8 mouse cellular contexts compared by ENCODE assay signal in genomic region chr2:170155089-170155740, GRCm38 (mm10). TPM values are rescaled to one million over a fixed set of nuclear protein-coding genes. Genes with fewer than 3 reads are reported as not detected.
A peak's percentile ranks its signal among the peaks of the same experiment; 100 is the strongest.
DNase-seq lines count a peak whose midpoint lies in the region; ATAC-seq and TF ChIP-seq lines count a peak whose summit lies in the region.

No protein-coding gene starts in this region.

- WGBS in intestine, postnatal 0 days, result 4% methylated on average over 18 of the region's 18 CpGs
- WGBS in liver, embryonic 14.5 days (ENCODE audit: insufficient replicate concordance), result 2% methylated on average over 18 of the region's 18 CpGs
- 3% methylated on average over 18 of the region's 18 CpGs for WGBS in stomach, postnatal 0 days

- TF ChIP-seq EP300 in liver, embryonic 14.5 days (IDR thresholded peaks at IDR 0.05; ENCODE audit: low read depth), result no peak
- TF ChIP-seq EP300 in stomach, postnatal 0 days (optimal IDR thresholded peaks at IDR 0.05), result no peak

- no peaks in the 10 kb centered on the region for H3K4me1 ChIP-seq in intestine, postnatal 0 days (replicated peaks; ENCODE audit: control insufficient read depth, insufficient read depth, low read length)
- H3K4me1 ChIP-seq in liver, embryonic 14.5 days (replicated peaks; ENCODE audit: control insufficient read depth in 2 of 2, insufficient read depth in 2 of 2, low read length in 1 of 2), result peaks cover 48 to 52% of the 10 kb centered on the region in 2 experiments
- H3K4me1 ChIP-seq in stomach, postnatal 0 days (replicated peaks; ENCODE audit: control insufficient read depth, insufficient read depth), result no peaks in the 10 kb centered on the region

- peak; percentile 62 for TF ChIP-seq CTCF in intestine, postnatal 0 days (IDR thresholded peaks at IDR 0.05; ENCODE audit: low read depth)
- peak; percentile 48 for TF ChIP-seq CTCF in liver, embryonic 14.5 days (IDR thresholded peaks at IDR 0.05; ENCODE audit: low read depth)
- peak; percentile 58 for TF ChIP-seq CTCF in stomach, postnatal 0 days (IDR thresholded peaks at IDR 0.05; ENCODE audit: low read depth)

- no peaks in the 10 kb centered on the region for H3K27me3 ChIP-seq in intestine, postnatal 0 days (replicated peaks; ENCODE audit: control insufficient read depth, insufficient read depth, low read length)
- no peaks in the 10 kb centered on the region for H3K27me3 ChIP-seq in liver, embryonic 14.5 days (ENCODE audit: control insufficient read depth, insufficient read depth, low read length)
- H3K27me3 ChIP-seq in stomach, postnatal 0 days (ENCODE audit: control insufficient read depth, insufficient read depth, low read length), result no peaks in the 10 kb centered on the region

- H3K27ac ChIP-seq in intestine, postnatal 0 days (ENCODE audit: low read depth, low read length), result peak overlapping the region; percentile 61
- peak overlapping the region; percentile 92 for H3K27ac ChIP-seq in liver, embryonic 14.5 days
- peak overlapping the region; percentile 89 for H3K27ac ChIP-seq in stomach, postnatal 0 days (replicated peaks)

- no peaks in the 10 kb centered on the region for H3K9me3 ChIP-seq in intestine, postnatal 0 days (ENCODE audit: control insufficient read depth)
- H3K9me3 ChIP-seq in liver, embryonic 14.5 days (ENCODE audit: control insufficient read depth, low read length), result no peaks in the 10 kb centered on the region
- H3K9me3 ChIP-seq in stomach, postnatal 0 days (ENCODE audit: control insufficient read depth, low read length), result no peaks in the 10 kb centered on the region

- no peaks in the 10 kb centered on the region for H3K36me3 ChIP-seq in intestine, postnatal 0 days (ENCODE audit: control insufficient read depth, insufficient read depth)
- no peaks in the 10 kb centered on the region for H3K36me3 ChIP-seq in liver, embryonic 14.5 days (replicated peaks; ENCODE audit: control insufficient read depth, insufficient read depth, low read depth)
- no peaks in the 10 kb centered on the region for H3K36me3 ChIP-seq in stomach, postnatal 0 days (ENCODE audit: control insufficient read depth, insufficient read depth, low read length)

- H3K4me2 ChIP-seq in intestine, postnatal 0 days (replicated peaks; ENCODE audit: low read depth), result peak overlapping the region; percentile 76
- H3K4me2 ChIP-seq in liver, embryonic 14.5 days (ENCODE audit: low read depth), result peak overlapping the region; percentile 83
- peak overlapping the region; percentile 66 for H3K4me2 ChIP-seq in stomach, postnatal 0 days (replicated peaks; ENCODE audit: low read depth)

- H3K9ac ChIP-seq in intestine, postnatal 0 days (ENCODE audit: low read depth, low read length), result peak overlapping the region; percentile 28; the same call in 1 of the 2 replicates
- peak overlapping the region; percentile 79 for H3K9ac ChIP-seq in liver, embryonic 14.5 days (replicated peaks)
- H3K9ac ChIP-seq in stomach, postnatal 0 days (ENCODE audit: low read length), result peak overlapping the region; percentile 51

- peak; percentile 8 for DNase-seq in right cerebral cortex, adult 18-20 months
- no peak for DNase-seq in right cerebral cortex, postnatal 36 days (ENCODE audit: low spot score in 2 of 2)
- peak; percentile 76 for DNase-seq in embryo, embryonic 10.5 days (ENCODE audit: low spot score)
- DNase-seq in heart, adult 18-20 months, result peak; percentile 85 to 89
- DNase-seq in liver, embryonic 14.5 days (ENCODE audit: low read depth in 3 of 3, low spot score in 3 of 3), result peak in 2 of 3 experiments; percentile 61 to 74
- peak; percentile 83 for DNase-seq in naive thymus-derived CD4-positive, alpha-beta T cell, adult 2 months (ENCODE audit: low read depth)
- DNase-seq in stomach, postnatal 0 days (ENCODE audit: low spot score), result peak; percentile 80

- peak; percentile 40; the same call in 1 of the 2 replicates for ATAC-seq in intestine, postnatal 0 days
- ATAC-seq in liver, embryonic 14.5 days (ENCODE audit: insufficient read depth), result peak; percentile 36; the same call in 1 of the 2 replicates
- ATAC-seq in stomach, postnatal 0 days (ENCODE audit: low FRiP score, low TSS enrichment), result peak; percentile 62

- H3K4me3 ChIP-seq in intestine, postnatal 0 days (ENCODE audit: low read depth, low read length), result peak overlapping the region; percentile 51
- peak overlapping the region; percentile 63 to 67 for H3K4me3 ChIP-seq in liver, embryonic 14.5 days (ENCODE audit: insufficient read depth in 1 of 2, low read depth in 2 of 2, low read length in 2 of 2)
- H3K4me3 ChIP-seq in stomach, postnatal 0 days (ENCODE audit: low read depth, low read length), result peak overlapping the region; percentile 35

RNA-seq across cellular contexts. Expression of gene Zfp217, which starts 7.3 kb away (rescaled TPM):
- 10 to 100 TPM in 1 of 2 experiments, 1 to 10 TPM in 1; 7.5 to 10.2 TPM for total RNA-seq in heart, adult 18-20 months (2021)
- polyA plus RNA-seq in intestine, postnatal 0 days (2015; fragmentation: Nextera tagmentation; extraction: Ambion mirVana), result 2.2 TPM in 2 replicates
- polyA plus RNA-seq in liver, embryonic 14.5 days (2012; rRNA removed), result 4.2 and 4.8 TPM in 2 replicates
- 2.3 and 3.5 TPM in 2 replicates for polyA plus RNA-seq in liver, embryonic 14.5 days (2014; fragmentation: Nextera tagmentation; extraction: Ambion mirVana)
- polyA plus RNA-seq in stomach, postnatal 0 days (2015; fragmentation: Nextera tagmentation; extraction: Ambion mirVana), result 1.5 and 1.7 TPM in 2 replicates

Comparison
In these comparisons a context has a peak if more than half of its experiments do, and no peak if none do; other contexts are left out.
1. DNase-seq: peak in right cerebral cortex, adult 18-20 months (single experiment), embryo, embryonic 10.5 days (single experiment), heart, adult 18-20 months (2 of 2), liver, embryonic 14.5 days (2 of 3), naive thymus-derived CD4-positive, alpha-beta T cell, adult 2 months (single experiment) and stomach, postnatal 0 days (single experiment); none in right cerebral cortex, postnatal 36 days (0 of 2).
2. H3K9ac ChIP-seq: peak in every context shown above with its lines; median percentile 79 in liver, embryonic 14.5 days; 51 in stomach, postnatal 0 days; 28 in intestine, postnatal 0 days.
3. Peak in every context shown above with its lines, with median percentiles within 50 percentile points of each other: ATAC-seq, H3K27ac ChIP-seq, H3K4me2 ChIP-seq, H3K4me3 ChIP-seq and CTCF ChIP-seq.